Mouse (Mus musculus) cerebellum, postnatal 25 days (tissue): ENCODE measurements around the gene Ppp2r5a.
"Not testable (repeated sequence)": the region's sequence is repeated elsewhere in the genome, so short reads cannot be mapped to it uniquely, and the experiment has no call there.

Experiments
- DNase-seq, 2 experiments: peaks; one replicate each; pipeline ENCODE4 v3.0.0; 2021; ENCODE audit warnings: mixed read lengths in 2 of 2

Gene Ppp2r5a

GRCm38 (mm10) chr1:191403074-191403473 lies at the start of gene Ppp2r5a:
TSS of gene Ppp2r5a (minus strand) at chr1:191403272.
- no peak for DNase-seq

GRCm38 (mm10) chr1:191450614-191451013 lies 47.5 kb upstream of the Ppp2r5a start:
- no peak for DNase-seq

- DNase-seq = no peak
Observed at GRCm38 (mm10) chr1:191449537-191449936, 46.5 kb upstream of the Ppp2r5a start.

- no peak for DNase-seq
Observed at GRCm38 (mm10) chr1:191447391-191448016, 44.4 kb upstream of the Ppp2r5a start.

- no peak for DNase-seq
Observed at GRCm38 (mm10) chr1:191446307-191446706, 43.2 kb upstream of the Ppp2r5a start.

- no peak for DNase-seq
Observed at GRCm38 (mm10) chr1:191445831-191446258, 42.8 kb upstream of the Ppp2r5a start.

GRCm38 (mm10) chr1:191445401-191445800 lies 42.3 kb upstream of the Ppp2r5a start:
- DNase-seq = no peak

- DNase-seq = no peak
Observed at GRCm38 (mm10) chr1:191444467-191444866, 41.4 kb upstream of the Ppp2r5a start.

GRCm38 (mm10) chr1:191439011-191439410 lies 35.9 kb upstream of the Ppp2r5a start:
- DNase-seq = no peak

- DNase-seq = peak; percentile 14 to 37
Observed at GRCm38 (mm10) chr1:191438546-191438945, 35.5 kb upstream of the Ppp2r5a start.

GRCm38 (mm10) chr1:191436647-191437046 lies 33.6 kb upstream of the Ppp2r5a start:
- DNase-seq = no peak

- peak; percentile 41 to 55 for DNase-seq
Observed at GRCm38 (mm10) chr1:191435359-191435758, 32.3 kb upstream of the Ppp2r5a start.

- no peak for DNase-seq
Observed at GRCm38 (mm10) chr1:191432531-191432930, 29.5 kb upstream of the Ppp2r5a start.

GRCm38 (mm10) chr1:191432023-191432422 lies 29.0 kb upstream of the Ppp2r5a start:
- no peak for DNase-seq

GRCm38 (mm10) chr1:191430121-191430520 lies 27.0 kb upstream of the Ppp2r5a start:
- DNase-seq = peak; percentile 22 to 36

- no peak for DNase-seq
Observed at GRCm38 (mm10) chr1:191425884-191426283, 22.8 kb upstream of the Ppp2r5a start.

- DNase-seq = no peak
Observed at GRCm38 (mm10) chr1:191423201-191423600, 20.1 kb upstream of the Ppp2r5a start.

- DNase-seq = not testable (repeated sequence)
Observed at GRCm38 (mm10) chr1:191422714-191423113, 19.6 kb upstream of the Ppp2r5a start.

- no peak for DNase-seq
Observed at GRCm38 (mm10) chr1:191422164-191422563, 19.1 kb upstream of the Ppp2r5a start.

GRCm38 (mm10) chr1:191421426-191421999 lies 18.4 kb upstream of the Ppp2r5a start:
- DNase-seq = no peak

GRCm38 (mm10) chr1:191420930-191421404 lies 17.9 kb upstream of the Ppp2r5a start:
- no peak for DNase-seq

- DNase-seq = no peak
Observed at GRCm38 (mm10) chr1:191419991-191420751, 17.1 kb upstream of the Ppp2r5a start.

GRCm38 (mm10) chr1:191419421-191419820 lies 16.3 kb upstream of the Ppp2r5a start:
- DNase-seq = no peak

- no peak for DNase-seq
Observed at GRCm38 (mm10) chr1:191418936-191419335, 15.9 kb upstream of the Ppp2r5a start.
